Mouse (Mus musculus) kidney, adult 2 months (tissue): ENCODE data around the gene Dlgap4. TPM values are rescaled to one million over a fixed set of nuclear protein-coding genes. Genes with fewer than 3 reads are reported as not detected.
A peak's percentile ranks its signal among the peaks of the same experiment; 100 is the strongest.

Source experiments
- DNase-seq: peaks from one replicate; pipeline ENCODE4 v3.0.0; 2021
- H3K27ac ChIP-seq: fragments of 200-500 bp; 2 replicates; pipeline ENCODE4 v1.5.1; 2012; ENCODE audit warnings: low read depth, low read length, control low read depth, inconsistent platforms; ENCODE audit not compliant: insufficient read depth
- H3K27me3 ChIP-seq: fragments of 200-500 bp; replicated peaks from 2 replicates; pipeline ENCODE4 v1.6.1; 2012; ENCODE audit warnings: mild to moderate bottlenecking, moderate library complexity, low read length, inconsistent platforms; ENCODE audit not compliant: control insufficient read depth, insufficient read depth
- H3K36me3 ChIP-seq: fragments of 200-500 bp; 2 replicates; pipeline ENCODE4 v1.6.1; 2012; ENCODE audit warnings: mild to moderate bottlenecking, moderate library complexity, low read length, inconsistent platforms; ENCODE audit not compliant: control insufficient read depth, insufficient read depth
- H3K4me1 ChIP-seq: fragments of 200-500 bp; 2 replicates; pipeline ENCODE4 v1.6.1; 2011; ENCODE audit warnings: low read length; ENCODE audit not compliant: control insufficient read depth, insufficient read depth
- H3K4me3 ChIP-seq: fragments of 200-500 bp; 2 replicates; pipeline ENCODE4 v1.5.1; 2011; ENCODE audit warnings: mild to moderate bottlenecking, low read depth, low read length, control low read depth; ENCODE audit not compliant: insufficient read depth
- CTCF ChIP-seq: fragments of 200-500 bp; conservative IDR thresholded peaks from 2 replicates; pipeline ENCODE4 v1.5.1; 2011; ENCODE audit warnings: low read depth, mild to moderate bottlenecking, control low read depth, low read length, moderate library complexity, mixed read lengths; ENCODE audit not compliant: insufficient read depth, insufficient read length
- POLR2A ChIP-seq: fragments of 200-500 bp; IDR thresholded peaks from one replicate; pipeline ENCODE4 v1.6.1; 2011; ENCODE audit warnings: low read depth, low read length, control low read depth
- WGBS: fragments of 180-500 bp; shearing (Covaris S2); methylation state at CpG from one replicate; pipeline ENCODE4 v1.1.7; 2018; 5-methylcytosine and 5-hydroxymethylcytosine counted together
- polyA plus RNA-seq: library from polyadenylated mRNA; depleted of rRNA; stranded (reverse); fragments of >200 nt; gene quantifications from 2 replicates; pipeline ENCODE4 v1.2.3, GENCODE M21; 2012

Dlgap4 gene
- polyA plus RNA-seq, 1 experiment: 50.6 TPM

DNA sequence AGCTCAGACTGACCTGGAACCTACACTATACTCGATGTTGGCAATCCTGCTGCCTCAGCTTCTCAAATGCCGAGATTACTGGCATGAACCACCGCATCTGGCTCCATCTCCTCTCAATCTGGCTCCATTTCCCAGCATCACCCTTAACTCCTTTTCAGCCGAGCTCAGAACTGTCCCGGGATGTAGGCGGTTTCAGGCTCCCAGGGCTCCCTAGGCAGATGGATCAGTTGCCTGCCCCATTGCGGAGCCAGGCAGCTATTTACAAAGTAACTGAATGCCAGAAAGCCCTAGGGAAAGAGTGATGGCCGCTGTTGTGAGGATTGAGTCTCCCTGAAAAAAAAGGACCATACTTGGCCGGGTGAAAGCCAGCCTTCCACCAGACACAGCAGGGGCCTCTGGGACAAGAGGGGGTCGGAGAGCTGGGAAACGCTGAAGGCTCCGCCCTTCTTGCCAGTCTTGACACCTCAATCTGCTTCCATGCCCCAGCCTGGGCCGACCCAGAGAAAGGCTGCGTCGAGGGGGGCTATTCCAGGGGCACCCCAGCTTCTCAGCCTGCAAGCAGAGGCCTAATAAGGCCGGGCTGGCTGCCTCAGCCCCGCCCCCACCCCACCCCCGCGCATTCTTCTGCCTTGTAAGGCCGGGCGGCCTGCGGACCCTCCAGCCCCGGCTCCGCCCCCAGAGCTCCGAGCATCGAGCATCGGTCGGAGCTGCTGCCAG is 161.4 kb downstream of the Dlgap4 start, which contains the start of gene Myl9:
TSS of gene Myl9 (plus strand) at position 683 of the 717 bp plus-strand sequence.
- DNase-seq: peak; percentile 56
- no peaks in the 10 kb centered on the region for H3K4me1 ChIP-seq
- H3K27me3 ChIP-seq: no peaks in the 10 kb centered on the region
- 11% methylated on average over 28 of the region's 28 CpGs for WGBS
- TF ChIP-seq POLR2A (no peak), CTCF (no peak)
- H3K36me3 ChIP-seq: no peaks in the 10 kb centered on the region
- peak within 1 kb of the TSS; percentile 52 for H3K4me3 ChIP-seq
- H3K27ac ChIP-seq: peak within 1 kb of the TSS; percentile 69

DNA sequence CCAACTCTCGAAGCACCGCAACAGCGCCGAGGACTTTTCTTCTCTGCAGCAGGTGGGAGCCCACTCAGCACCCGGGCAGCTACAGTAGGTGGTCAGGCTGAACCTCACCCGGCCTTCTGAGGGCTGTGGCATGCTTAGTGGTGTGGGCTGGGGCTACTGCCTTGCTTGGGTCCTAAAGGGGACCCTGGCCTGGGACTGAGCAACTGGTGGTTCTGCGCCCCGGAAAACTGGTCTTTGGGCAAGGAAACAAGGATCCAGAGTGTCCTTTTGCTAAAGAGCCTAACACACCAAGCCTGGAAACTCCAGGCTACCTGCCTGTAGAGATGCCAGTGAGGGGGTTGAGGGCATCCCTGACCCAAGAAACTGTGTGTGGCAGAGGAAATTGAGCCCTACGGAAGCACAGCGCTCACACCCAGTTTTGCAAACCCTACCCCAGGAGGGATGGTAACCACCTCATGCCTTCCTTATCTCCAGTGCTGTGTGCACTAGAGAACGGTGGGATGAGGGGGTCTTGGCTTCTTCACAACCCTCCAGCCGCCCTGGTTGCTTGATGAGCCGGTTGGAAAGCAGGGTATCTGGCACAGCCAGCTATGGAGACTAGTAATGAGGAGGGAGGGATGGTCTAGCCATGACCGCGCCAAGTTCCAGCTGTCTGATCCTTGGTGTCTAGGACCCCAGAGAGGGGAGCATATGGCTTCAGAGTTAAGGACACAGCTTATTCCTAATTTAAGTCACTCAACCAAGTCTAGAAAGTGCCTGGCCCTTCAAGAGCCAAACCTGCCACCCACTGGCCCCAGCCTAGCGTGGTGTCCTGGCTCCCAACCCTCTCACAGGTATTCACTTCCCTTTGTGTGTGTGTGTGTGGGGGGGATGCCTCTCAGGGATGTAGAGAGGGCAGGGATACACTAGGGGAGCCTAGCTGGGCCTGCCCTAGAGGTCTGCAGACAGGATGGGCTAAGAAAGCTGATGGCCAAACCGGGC is 162.2 kb downstream of the Dlgap4 start:
- H3K4me3 ChIP-seq: peak overlapping the region; percentile 52
- TF ChIP-seq CTCF (no peak), POLR2A (no peak)
- no peaks in the 10 kb centered on the region for H3K4me1 ChIP-seq
- DNase-seq: no peak
- no peaks in the 10 kb centered on the region for H3K27me3 ChIP-seq
- H3K27ac ChIP-seq: peak overlapping the region; percentile 59
- WGBS: 39% methylated on average over 17 of the region's 17 CpGs
- H3K36me3 ChIP-seq: no peaks in the 10 kb centered on the region

DNA sequence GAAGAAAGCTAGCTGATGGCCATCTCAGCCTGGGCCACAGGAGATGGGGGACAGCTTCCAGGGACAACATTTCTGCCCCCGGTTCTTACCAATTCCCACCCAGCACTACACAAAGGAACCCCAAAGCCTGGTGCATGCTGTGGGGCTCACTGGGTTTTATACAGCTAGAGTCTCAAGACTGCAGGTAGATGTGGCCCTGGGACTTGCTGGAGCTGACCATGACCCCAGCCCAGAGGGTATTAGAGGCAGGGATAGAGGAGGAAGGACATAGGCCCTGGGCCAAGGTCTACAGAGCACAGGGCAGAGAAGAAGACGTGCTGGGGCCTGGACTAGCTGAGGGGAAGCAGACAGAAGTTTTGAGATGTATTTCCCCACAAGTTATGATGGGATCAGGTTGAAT is 163.4 kb downstream of the Dlgap4 start:
- TF ChIP-seq POLR2A (no peak), CTCF (no peak)
- no peak for DNase-seq
- Histone ChIP-seq H3K4me1 (no peaks in the 10 kb centered on the region), H3K27me3 (no peaks in the 10 kb centered on the region), H3K27ac (no peak overlapping the region), H3K36me3 (no peaks in the 10 kb centered on the region), H3K4me3 (peak overlapping the region; percentile 32; the same call in 1 of the 2 replicates)
- WGBS: 74% methylated on average over 2 of the region's 2 CpGs

DNA sequence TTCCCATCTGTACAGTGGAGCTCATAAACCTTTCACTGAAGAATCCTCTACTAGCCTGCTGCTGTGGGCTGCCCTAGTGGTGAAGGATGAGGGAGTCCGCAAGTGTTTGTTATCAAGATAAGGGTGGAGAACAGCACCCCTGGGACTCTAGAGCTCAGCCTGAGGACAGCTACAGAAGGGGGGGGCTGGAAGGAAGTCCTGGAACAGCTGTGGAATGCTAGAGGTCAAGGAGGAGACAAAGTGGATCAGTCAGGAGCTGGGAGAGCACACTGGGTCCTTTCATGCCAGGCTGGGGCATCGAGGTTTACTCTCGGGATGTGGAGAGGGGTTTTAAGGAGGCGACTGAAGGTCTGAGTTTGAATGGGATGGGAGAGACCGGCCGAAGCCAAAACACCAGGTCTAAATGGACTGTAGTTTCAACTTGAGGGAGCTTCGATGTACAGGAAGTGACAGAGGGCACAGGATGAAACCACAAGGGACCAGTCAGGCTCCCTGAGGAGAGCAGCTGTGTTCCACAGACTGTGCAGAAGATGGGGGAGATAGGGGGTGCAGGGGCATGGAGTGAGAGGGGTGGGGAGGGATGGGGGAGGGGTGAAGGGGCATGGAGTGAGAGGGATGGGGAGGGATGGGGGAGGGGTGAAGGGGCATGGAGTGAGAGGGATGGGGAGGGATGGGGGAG is 164.0 kb downstream of the Dlgap4 start:
- 58% methylated on average over 7 of the region's 7 CpGs for WGBS
- H3K36me3 ChIP-seq: no peaks in the 10 kb centered on the region
- no peaks in the 10 kb centered on the region for H3K4me1 ChIP-seq
- peak overlapping the region; percentile 35 for H3K4me3 ChIP-seq
- no peak overlapping the region for H3K27ac ChIP-seq
- no peak for TF ChIP-seq CTCF
- no peak for TF ChIP-seq POLR2A
- no peaks in the 10 kb centered on the region for H3K27me3 ChIP-seq
- peak; percentile 75 for DNase-seq

DNA sequence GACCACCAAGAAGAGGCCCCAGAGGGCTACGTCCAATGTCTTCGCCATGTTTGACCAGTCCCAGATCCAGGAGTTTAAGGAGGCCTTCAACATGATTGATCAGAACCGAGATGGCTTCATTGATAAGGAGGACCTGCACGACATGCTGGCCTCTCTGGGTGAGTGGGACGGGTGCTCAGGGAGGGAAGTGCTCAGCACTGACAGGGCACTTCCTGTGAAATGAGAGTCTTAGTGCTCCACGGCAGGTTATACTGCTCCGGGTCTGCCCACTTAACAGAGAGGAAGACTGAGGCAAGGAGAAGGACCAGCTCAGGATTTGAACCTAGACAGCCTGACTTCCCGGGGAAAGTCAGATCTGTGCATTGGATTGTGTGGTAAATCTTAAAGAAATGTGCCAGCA is 165.1 kb downstream of the Dlgap4 start:
- 76% methylated on average over 8 of the region's 8 CpGs for WGBS
- TF ChIP-seq POLR2A (no peak), CTCF (no peak)
- H3K36me3 ChIP-seq: no peaks in the 10 kb centered on the region
- no peaks in the 10 kb centered on the region for H3K4me1 ChIP-seq
- H3K4me3 ChIP-seq: no peak overlapping the region
- no peak for DNase-seq
- H3K27me3 ChIP-seq: no peaks in the 10 kb centered on the region
- H3K27ac ChIP-seq: no peak overlapping the region

DNA sequence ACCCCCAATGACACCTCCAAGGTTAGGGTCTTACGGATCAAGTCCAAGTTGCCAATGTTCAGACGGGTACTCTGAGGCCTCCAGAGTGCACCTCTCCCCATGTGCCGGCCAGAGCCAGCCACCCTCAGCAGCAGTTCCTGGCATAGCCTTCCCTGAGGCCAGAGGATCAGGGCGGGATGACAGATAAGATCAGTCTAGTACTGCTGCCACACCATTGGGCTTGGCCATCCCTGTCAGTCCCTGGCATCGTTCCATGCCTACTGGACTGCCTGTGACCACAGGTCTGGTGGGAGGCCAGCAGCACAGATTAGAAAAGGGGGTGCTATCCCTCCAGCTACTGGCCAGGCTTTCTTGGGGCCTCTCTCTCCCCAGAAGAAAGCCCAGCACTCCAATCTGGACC is 165.5 kb downstream of the Dlgap4 start:
- 64% methylated on average over 5 of the region's 5 CpGs for WGBS
- no peaks in the 10 kb centered on the region for H3K27me3 ChIP-seq

More for the DNA sequence above, 165.5 kb downstream of the Dlgap4 start:
- Histone ChIP-seq H3K4me3 (no peak overlapping the region), H3K36me3 (no peaks in the 10 kb centered on the region), H3K4me1 (no peaks in the 10 kb centered on the region), H3K27ac (no peak overlapping the region)
- TF ChIP-seq CTCF (no peak), POLR2A (no peak)
- no peak for DNase-seq
